Mouse (Mus musculus) liver, embryonic 11.5 days (tissue): ENCODE measurements around the gene Mprip. TPM values are rescaled to one million over a fixed set of nuclear protein-coding genes. Genes with fewer than 3 reads are reported as not detected.

ENCODE experiments used
- ATAC-seq: fragments of 200-750 bp; cut with Nextera tagmentation; replicated peaks from 2 replicates; pipeline ENCODE4 v1.8.0; 2017; ENCODE audit warnings: moderate number of reproducible peaks, mild to moderate bottlenecking, moderate TSS enrichment, moderate library complexity; ENCODE audit not compliant: low FRiP score
- DNase-seq: peaks from one replicate; pipeline ENCODE4 v3.0.0-alpha.2; 2017; ENCODE audit warnings: low spot score
- H3K27ac ChIP-seq: fragments of 300-500 bp; sonication (generic); 2 replicates; pipeline ENCODE4 v1.5.1; 2014; ENCODE audit warnings: mild to moderate bottlenecking, low read depth, low read length, control low read depth
- H3K27me3 ChIP-seq: fragments of 300-500 bp; sonication (generic); replicated peaks from 2 replicates; pipeline ENCODE4 v1.6.1; 2014; ENCODE audit warnings: low read length, mixed read lengths; ENCODE audit not compliant: control insufficient read depth, insufficient read depth
- H3K36me3 ChIP-seq: fragments of 300-500 bp; sonication (generic); 2 replicates; pipeline ENCODE4 v1.6.1; 2014; ENCODE audit warnings: mild to moderate bottlenecking, low read length, moderate library complexity, mixed read lengths; ENCODE audit not compliant: control insufficient read depth, insufficient read depth
- H3K4me1 ChIP-seq: fragments of 300-500 bp; sonication (generic); replicated peaks from 2 replicates; pipeline ENCODE4 v1.6.1; 2014; ENCODE audit warnings: low read length, mixed read lengths; ENCODE audit not compliant: control insufficient read depth, insufficient read depth
- H3K4me2 ChIP-seq: fragments of 300-500 bp; sonication (generic); 2 replicates; pipeline ENCODE4 v1.6.1; 2014; ENCODE audit warnings: mild to moderate bottlenecking, control low read depth, moderate library complexity
- H3K4me3 ChIP-seq: fragments of 300-500 bp; sonication (generic); 2 replicates; pipeline ENCODE4 v1.5.1; 2014; ENCODE audit warnings: low read depth, low read length, control low read depth
- H3K9ac ChIP-seq: fragments of 300-500 bp; sonication (generic); 2 replicates; pipeline ENCODE4 v1.6.1; 2014; ENCODE audit warnings: low read depth, low read length, control low read depth
- H3K9me3 ChIP-seq: fragments of 300-500 bp; sonication (generic); 2 replicates; pipeline ENCODE4 v1.6.1; 2016; ENCODE audit warnings: low read length, inconsistent platforms, mixed read lengths; ENCODE audit not compliant: control insufficient read depth
- whole genome bisulfite sequencing: fragments of 180-500 bp; shearing (Covaris S2); extraction: QIAGEN DNeasy Blood & Tissue Kit; methylation state at CpG from one replicate; pipeline ENCODE4 v1.1.7; 2014; 5-methylcytosine and 5-hydroxymethylcytosine counted together
- polyA plus RNA-seq: library from polyadenylated mRNA; unstranded; fragments of >200 nt; fragmentation: Nextera tagmentation; extraction: Ambion mirVana; gene quantifications from 2 replicates; pipeline ENCODE4 v1.2.1, GENCODE M21; 2014

Gene Mprip
- polyA plus RNA-seq, 1 experiment from 2014 or later, result 46.7 TPM

- H3K27ac ChIP-seq, result no peak overlapping the region
- DNase-seq (no peak), ATAC-seq (no peak)
- H3K36me3 ChIP-seq, result peaks cover 15% of the 10 kb centered on the region; the same call in 1 of the 2 replicates
- no peaks in the 10 kb centered on the region for H3K4me1 ChIP-seq
- H3K4me3 ChIP-seq, result no peak overlapping the region
- 85% methylated on average over 3 of the region's 3 CpGs for WGBS
- H3K27me3 ChIP-seq, result no peaks in the 10 kb centered on the region
- H3K4me2 ChIP-seq, result no peak overlapping the region
- no peaks in the 10 kb centered on the region for H3K9me3 ChIP-seq
- no peak overlapping the region for H3K9ac ChIP-seq
Observed at GRCm38 (mm10) chr11:59749050-59749449, 87.9 kb downstream of the Mprip start.

GRCm38 (mm10) chr11:59754504-59754903 lies 93.4 kb downstream of the Mprip start:
- DNase-seq (no peak), ATAC-seq (no peak)
- 79% methylated on average over 6 of the region's 6 CpGs for WGBS
- Histone ChIP-seq H3K36me3 (peaks cover 35% of the 10 kb centered on the region), H3K4me3 (no peak overlapping the region), H3K9ac (no peak overlapping the region), H3K27ac (no peak overlapping the region), H3K4me2 (no peak overlapping the region), H3K9me3 (no peaks in the 10 kb centered on the region), H3K27me3 (no peaks in the 10 kb centered on the region), H3K4me1 (no peaks in the 10 kb centered on the region)

- no peak overlapping the region for H3K27ac ChIP-seq
- H3K4me1 ChIP-seq, result no peaks in the 10 kb centered on the region
- H3K9ac ChIP-seq, result no peak overlapping the region
- H3K27me3 ChIP-seq, result no peaks in the 10 kb centered on the region
- peaks cover 39% of the 10 kb centered on the region for H3K36me3 ChIP-seq
- WGBS, result 89% methylated on average over 4 of the region's 4 CpGs
- ATAC-seq (no peak), DNase-seq (no peak)
- H3K9me3 ChIP-seq, result no peaks in the 10 kb centered on the region
- no peak overlapping the region for H3K4me3 ChIP-seq
- no peak overlapping the region for H3K4me2 ChIP-seq
Observed at GRCm38 (mm10) chr11:59756351-59756750, 95.2 kb downstream of the Mprip start.

DNA sequence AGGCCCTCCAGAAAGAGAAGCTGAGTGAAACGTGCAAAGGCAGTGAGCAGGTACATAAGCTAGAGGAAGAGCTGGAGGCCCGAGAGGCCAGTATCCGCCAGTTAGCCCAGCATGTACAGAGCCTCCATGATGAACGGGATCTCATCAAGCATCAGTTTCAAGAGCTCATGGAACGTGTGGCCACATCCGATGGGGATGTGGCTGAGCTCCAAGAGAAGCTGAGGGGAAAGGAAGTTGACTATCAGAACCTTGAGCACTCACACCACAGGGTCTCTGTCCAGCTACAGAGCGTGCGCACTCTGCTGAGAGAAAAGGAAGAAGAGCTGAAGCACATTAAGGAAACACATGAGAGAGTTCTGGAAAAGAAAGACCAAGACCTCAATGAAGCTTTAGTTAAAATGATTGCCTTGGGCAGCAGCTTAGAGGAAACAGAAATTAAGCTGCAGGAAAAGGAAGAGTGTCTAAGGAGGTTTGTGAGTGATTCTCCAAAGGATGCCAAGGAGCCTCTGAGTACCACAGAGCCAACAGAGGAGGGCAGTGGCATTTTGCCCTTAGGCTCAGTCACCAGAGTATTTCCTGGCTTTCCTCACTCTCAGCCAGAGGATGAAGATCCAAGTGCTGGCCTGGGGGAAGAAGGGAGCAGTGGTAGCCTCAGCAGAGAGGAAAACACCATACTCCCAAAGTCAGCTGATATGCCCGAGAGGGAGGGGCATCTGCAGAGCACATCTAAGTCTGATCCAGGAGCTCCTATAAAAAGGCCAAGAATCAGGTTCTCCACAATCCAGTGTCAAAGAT lies 97.3 kb downstream of the Mprip start:
- DNase-seq, result no peak
- H3K4me1 ChIP-seq, result no peaks in the 10 kb centered on the region
- H3K9me3 ChIP-seq, result no peaks in the 10 kb centered on the region
- 88% methylated on average over 9 of the region's 9 CpGs for WGBS
- H3K4me2 ChIP-seq, result no peak overlapping the region
- no peak overlapping the region for H3K27ac ChIP-seq
- H3K27me3 ChIP-seq, result no peaks in the 10 kb centered on the region
- no peak for ATAC-seq
- H3K9ac ChIP-seq, result no peak overlapping the region
- H3K4me3 ChIP-seq, result no peak overlapping the region
- peaks cover 35% of the 10 kb centered on the region for H3K36me3 ChIP-seq

GRCm38 (mm10) chr11:59759178-59759577 lies 98.1 kb downstream of the Mprip start:
- no peak for DNase-seq
- Histone ChIP-seq H3K27me3 (no peaks in the 10 kb centered on the region), H3K9me3 (no peaks in the 10 kb centered on the region), H3K9ac (no peak overlapping the region), H3K4me3 (no peak overlapping the region), H3K36me3 (peaks cover 31% of the 10 kb centered on the region), H3K4me1 (no peaks in the 10 kb centered on the region), H3K4me2 (no peak overlapping the region), H3K27ac (peak overlapping the region; percentile 24)
- WGBS, result 93% methylated on average over 4 of the region's 4 CpGs
- ATAC-seq, result no peak

DNA sequence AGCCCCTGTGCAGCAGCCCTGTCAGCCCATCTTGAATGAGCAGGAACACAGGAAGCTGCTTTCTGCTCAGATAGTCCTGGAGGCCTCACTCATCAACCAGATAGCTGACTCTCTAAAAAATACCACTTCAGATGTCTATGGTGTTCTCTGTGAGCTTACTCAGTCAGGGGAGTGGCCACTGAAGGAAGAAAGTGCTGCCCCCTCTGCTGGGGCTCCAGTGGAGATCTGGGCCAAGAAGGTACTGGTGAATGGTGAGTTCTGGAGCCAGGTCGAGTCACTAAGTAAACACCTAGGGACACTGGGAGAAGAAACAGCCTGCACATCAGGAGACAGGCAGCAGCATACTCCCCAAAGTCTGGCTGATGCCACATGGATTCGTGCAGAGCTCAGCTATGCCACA lies 98.5 kb downstream of the Mprip start:
- no peaks in the 10 kb centered on the region for H3K27me3 ChIP-seq
- DNase-seq (no peak), ATAC-seq (no peak)
- H3K27ac ChIP-seq, result no peak overlapping the region
- no peaks in the 10 kb centered on the region for H3K4me1 ChIP-seq
- H3K4me3 ChIP-seq, result no peak overlapping the region
- no peak overlapping the region for H3K4me2 ChIP-seq
- H3K9me3 ChIP-seq, result no peaks in the 10 kb centered on the region
- no peak overlapping the region for H3K9ac ChIP-seq
- peaks cover 29% of the 10 kb centered on the region for H3K36me3 ChIP-seq
- WGBS, result 78% methylated on average over 2 of the region's 2 CpGs

DNA sequence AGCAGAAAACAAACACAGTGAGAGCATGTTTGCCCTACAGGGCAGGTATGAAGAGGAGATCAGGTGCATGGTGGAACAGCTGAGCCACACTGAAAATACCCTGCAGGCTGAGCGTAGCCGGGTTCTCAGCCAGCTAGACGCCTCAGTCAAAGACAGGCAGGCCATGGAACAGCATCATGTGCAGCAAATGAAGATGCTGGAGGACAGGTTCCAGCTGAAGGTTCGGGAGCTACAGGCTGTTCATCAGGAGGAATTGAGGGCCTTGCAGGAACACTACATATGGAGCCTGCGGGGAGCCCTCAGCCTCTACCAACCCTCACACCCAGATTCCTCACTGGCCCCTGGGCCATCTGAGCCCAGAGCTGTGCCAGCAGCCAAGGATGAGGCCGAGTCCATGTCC lies 99.7 kb downstream of the Mprip start:
- H3K4me1 ChIP-seq, result no peaks in the 10 kb centered on the region
- ATAC-seq (no peak), DNase-seq (no peak)
- H3K27me3 ChIP-seq, result no peaks in the 10 kb centered on the region
- no peaks in the 10 kb centered on the region for H3K9me3 ChIP-seq
- 93% methylated on average over 6 of the region's 6 CpGs for WGBS
- peaks cover 25% of the 10 kb centered on the region for H3K36me3 ChIP-seq
- H3K27ac ChIP-seq, result no peak overlapping the region
- H3K4me2 ChIP-seq, result no peak overlapping the region
- no peak overlapping the region for H3K4me3 ChIP-seq
- H3K9ac ChIP-seq, result no peak overlapping the region

DNA sequence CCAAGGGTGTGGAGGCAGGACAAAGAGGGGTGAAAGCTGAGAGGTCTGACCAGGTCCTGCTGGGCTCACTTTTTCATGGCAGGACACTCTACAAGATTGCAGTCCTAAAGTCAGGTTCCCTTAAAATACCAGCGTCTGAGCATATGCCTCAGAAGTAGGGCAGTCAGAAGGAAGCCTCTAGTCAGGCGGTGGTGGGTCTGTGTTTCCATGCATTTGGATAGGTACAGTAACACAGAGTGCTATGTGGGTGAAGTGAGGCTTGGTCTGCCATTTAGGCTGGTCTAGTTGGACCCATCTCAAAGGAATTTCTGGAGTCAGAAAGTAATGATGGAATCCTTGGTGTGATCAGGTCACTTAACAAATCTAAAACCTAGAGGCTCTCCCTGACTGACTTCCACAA lies 108.2 kb downstream of the Mprip start:
- Histone ChIP-seq H3K4me2 (no peak overlapping the region), H3K4me1 (no peaks in the 10 kb centered on the region), H3K36me3 (peaks cover 39% of the 10 kb centered on the region), H3K9ac (no peak overlapping the region), H3K9me3 (no peaks in the 10 kb centered on the region), H3K4me3 (no peak overlapping the region), H3K27me3 (no peaks in the 10 kb centered on the region), H3K27ac (no peak overlapping the region)
- no peak for DNase-seq
- no peak for ATAC-seq
- 85% methylated on average over 2 of the region's 2 CpGs for whole genome bisulfite sequencing

DNA sequence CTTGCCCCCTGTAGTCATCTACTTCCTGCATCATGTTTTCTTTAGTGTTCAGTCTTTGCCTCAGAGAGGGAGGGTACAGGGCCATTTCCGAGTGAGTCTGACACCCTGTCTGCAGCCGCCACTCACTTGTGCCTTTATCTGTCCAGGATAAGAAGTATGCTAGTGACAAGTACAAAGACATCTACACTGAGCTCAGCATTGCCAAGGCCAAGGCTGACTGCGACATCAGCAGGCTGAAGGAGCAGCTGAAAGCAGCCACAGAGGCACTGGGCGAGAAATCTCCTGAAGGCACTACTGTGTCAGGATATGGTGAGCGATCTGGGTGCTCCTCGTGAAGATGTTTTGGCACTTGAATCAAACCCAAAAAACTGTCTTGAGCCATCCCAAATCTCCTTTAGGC lies 108.6 kb downstream of the Mprip start:
- peaks cover 39% of the 10 kb centered on the region for H3K36me3 ChIP-seq
- H3K4me2 ChIP-seq, result no peak overlapping the region
- ATAC-seq (no peak), DNase-seq (no peak)
- H3K27ac ChIP-seq, result no peak overlapping the region
- H3K9me3 ChIP-seq, result no peaks in the 10 kb centered on the region
- H3K27me3 ChIP-seq, result no peaks in the 10 kb centered on the region
- H3K4me3 ChIP-seq, result no peak overlapping the region
- 75% methylated on average over 6 of the region's 6 CpGs for WGBS
- H3K4me1 ChIP-seq, result no peaks in the 10 kb centered on the region
- H3K9ac ChIP-seq, result no peak overlapping the region
